Mouse (Mus musculus) liver, postnatal 0 days (tissue): ENCODE data around the gene Nt5m.

ENCODE experiments used
- CTCF ChIP-seq: sonication (generic); IDR thresholded peaks from 2 replicates; pipeline ENCODE4 v1.5.1; 2016; ENCODE audit warnings: antibody characterized with exemption, low read depth
- EP300 ChIP-seq: IDR thresholded peaks from 2 replicates; pipeline ENCODE4 v1.6.1; 2016; ENCODE audit warnings: antibody characterized with exemption, low read depth, mild to moderate bottlenecking

GRCm38 (mm10) chr11:59893153-59893788 lies 54.0 kb downstream of the Nt5m start:
- no peak for TF ChIP-seq CTCF
- no peak for TF ChIP-seq EP300
